Mouse (Mus musculus) left cerebral cortex, adult 8-10 months (tissue): ENCODE measurements at regions not wholly inside any gene's neighbourhood (a gene's known extent, or its start where the extent isn't known, plus 50 kb on each side); places are given as distances from the start of the nearest gene placed in this dataset.

Experiments
- DNase-seq, 2 experiments: peaks; one replicate each; pipeline ENCODE4 v3.0.0; 2022; ENCODE audit warnings: low spot score in 2 of 2

DNA sequence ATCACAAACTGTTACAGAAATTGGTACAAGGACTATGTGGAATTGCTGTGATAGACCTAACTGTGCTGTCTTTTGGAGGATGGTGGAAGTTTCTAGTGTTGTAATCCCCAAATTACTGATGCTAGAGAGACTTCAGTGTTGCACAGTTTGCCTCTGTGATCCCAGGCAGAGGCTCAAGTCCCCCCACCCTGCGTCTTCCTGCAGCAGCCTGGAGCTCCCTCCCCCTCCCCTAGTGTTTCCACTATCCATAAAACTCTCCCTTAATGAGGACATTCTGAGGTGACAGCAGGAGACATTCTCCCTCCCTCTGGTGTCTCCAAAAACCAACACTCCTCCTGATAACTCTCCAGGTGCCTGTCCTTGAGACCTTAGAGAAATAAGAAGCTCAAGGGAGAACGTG is 242.8 kb downstream of the 1700064H15Rik start:
- DNase-seq = no peak

DNA sequence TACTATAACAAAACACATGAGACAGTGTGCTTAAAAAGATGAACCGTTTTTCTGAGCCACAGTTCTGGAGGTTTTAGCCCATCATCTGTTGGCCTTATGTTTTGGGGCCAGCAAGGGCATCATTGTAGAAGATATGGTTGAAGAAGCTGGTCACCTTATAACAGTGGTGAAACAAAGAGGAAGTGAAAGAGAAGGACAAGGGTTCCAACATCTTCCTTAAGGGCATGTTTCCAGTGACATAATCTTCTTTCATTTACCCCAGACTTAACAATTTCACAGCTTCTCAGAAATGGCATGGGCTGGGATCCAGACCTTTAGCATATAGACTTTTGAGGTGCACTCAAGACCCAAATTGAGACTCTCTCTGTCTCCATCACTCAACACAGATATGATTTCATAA is 259.5 kb downstream of the 1700064H15Rik start:
- no peak for DNase-seq

DNA sequence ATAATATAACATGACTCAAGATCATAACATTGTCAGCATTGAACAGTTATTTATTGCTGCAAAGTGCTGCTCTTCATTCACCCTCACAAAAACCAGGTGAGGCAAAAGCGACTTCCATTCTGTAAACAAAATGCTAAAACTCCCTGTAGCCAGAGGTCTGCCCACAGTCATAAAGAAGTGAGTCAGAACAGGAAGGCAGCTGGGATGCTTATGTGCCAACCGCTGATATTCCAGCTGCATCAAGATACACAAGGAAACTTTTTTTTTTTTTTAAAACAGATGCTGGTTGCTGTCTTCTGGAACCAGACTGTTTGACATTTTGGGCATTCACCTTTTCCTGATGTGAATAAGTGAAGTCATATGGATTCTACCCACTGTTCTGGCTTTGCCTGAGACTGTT is 260.7 kb downstream of the 1700064H15Rik start:
- DNase-seq = no peak
